Mouse (Mus musculus) gastrocnemius, adult 18-20 months (tissue): ENCODE measurements around the gene Ate1. TPM values are rescaled to one million over a fixed set of nuclear protein-coding genes. Genes with fewer than 3 reads are reported as not detected.
"Not testable (repeated sequence)": the region's sequence is repeated elsewhere in the genome, so short reads cannot be mapped to it uniquely, and the experiment has no call there.

ENCODE experiments used
- DNase-seq: peaks from one replicate; pipeline ENCODE4 v3.0.0; 2021; ENCODE audit warnings: low spot score
- total RNA-seq, 2 experiments: library from RNA; stranded (reverse); gene quantifications; 2 replicates each; pipeline ENCODE4 v1.2.3; 2021

Gene Ate1
- total RNA-seq, 2 experiments from 2014 or later = 37.1 to 39.8 TPM

DNA sequence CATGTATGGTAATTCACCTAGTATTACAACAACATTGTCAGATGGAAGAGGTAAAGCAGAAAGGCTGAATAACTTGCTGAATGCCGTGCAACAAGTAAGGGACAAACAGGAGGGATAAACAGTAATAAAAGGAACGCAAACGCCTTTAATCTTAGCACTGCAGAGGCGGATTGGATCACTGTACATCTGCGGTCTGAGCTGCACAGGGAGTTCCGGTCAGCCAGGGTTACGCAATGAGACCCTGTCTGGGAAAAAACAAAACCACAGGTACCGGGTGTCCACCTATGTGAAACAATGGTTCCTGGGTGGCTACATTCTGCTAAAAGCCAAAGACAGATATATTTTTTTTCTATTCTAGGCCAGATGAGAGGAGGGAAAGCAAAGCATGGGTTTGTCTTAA, 3.3 kb upstream of the Ate1 start:
- no peak for DNase-seq

DNA sequence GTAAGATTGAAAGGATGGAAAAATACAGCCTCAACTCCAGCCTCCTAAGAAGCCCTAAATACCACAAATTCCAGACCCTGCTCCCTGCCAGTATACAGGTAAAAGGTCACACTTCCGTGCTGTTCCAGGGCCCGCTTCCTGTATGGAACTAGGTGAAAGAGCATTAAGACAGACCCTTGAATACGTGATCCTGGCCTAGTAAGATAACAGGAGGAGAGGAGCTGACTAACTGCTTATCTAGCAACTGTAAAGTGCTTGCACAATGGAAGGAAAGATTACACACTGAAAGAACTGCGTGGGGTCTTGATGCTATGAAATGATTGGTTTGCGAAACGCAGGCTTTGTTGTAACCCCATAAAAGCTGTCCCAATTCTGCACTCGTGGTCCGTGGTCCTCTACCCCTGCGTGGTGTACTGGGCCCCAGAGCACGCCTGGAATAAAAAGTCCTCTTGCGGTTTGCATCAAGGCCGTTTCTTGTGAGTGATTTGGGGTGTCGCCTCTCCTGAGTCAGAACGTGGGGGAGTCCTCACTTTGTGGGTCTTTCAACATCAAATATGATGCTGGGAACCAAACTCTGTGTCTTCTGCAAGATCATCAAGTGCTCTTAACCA, 748 bp upstream of the Ate1 start:
- no peak for DNase-seq

DNA sequence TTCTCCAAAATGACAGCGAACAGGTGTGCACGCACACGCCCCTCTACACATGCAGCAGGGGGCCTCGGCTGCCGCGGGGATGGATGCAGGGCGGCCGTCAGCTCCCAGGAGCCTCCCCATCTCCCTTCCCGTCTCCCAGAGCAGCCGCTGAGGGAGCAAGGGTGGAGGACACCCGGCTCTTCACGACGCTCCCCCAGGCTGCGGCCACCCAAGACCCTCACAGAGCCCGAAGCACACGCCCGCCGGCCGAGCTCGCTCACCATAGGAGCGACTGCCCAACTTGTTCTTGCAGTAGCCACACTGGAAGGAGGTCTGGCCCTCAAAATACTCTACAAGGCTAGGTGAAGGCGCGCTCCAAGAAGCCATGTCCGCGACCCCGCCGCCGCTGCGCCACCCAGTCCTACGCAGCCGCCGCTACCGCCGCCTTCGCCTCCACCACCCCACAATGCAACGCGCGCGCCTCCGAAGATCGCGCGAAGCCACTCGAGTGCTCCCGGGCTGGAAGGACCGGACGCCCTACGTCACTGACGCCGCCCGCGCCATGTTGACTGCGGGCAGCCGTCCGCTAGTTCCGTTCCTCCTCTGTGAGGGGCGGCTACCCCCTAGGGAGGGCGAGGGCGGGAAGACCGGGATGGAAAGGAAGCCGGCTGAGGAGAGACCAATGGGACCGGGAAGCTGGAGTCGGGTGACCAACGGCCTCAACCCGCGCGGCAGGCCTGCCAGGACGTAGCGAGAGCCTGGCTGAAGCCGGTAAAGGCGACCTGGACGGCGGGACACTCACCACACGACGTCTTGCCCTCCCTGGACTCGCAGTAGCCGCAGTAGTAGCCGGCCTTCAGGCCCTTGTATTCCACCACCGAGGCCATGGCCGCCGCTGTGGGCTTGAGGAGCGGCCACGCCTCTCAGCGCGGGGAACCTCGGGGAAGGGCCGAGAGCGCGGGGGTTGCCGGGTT, 797 bp downstream of the Ate1 start:
- peak; percentile 98 for DNase-seq

GRCm38 (mm10) chr7:130518213-130519095, 1.7 kb downstream of the Ate1 start:
- no peak for DNase-seq

DNA sequence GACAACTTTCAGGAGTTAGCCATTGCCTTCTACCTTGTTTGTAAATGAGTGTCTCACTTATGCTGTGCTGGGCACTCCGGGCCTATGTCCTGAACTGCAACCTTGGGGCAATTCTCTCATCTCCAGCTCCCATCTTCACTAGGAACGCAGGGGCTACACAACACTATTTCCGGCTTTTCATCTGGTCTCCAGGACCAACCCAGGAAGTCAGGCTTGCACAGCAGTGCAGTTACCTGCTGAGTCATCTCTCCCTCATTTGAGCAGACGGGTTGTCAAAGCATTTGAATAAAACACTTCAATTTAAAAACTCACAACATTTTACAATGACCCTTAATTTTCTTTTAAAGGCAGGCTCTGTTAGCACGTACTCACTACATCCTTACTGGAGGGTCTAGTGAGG, 9.9 kb downstream of the Ate1 start:
- DNase-seq = no peak

GRCm38 (mm10) chr7:130503006-130503405, 17.2 kb downstream of the Ate1 start:
- peak; percentile 58 for DNase-seq

DNA sequence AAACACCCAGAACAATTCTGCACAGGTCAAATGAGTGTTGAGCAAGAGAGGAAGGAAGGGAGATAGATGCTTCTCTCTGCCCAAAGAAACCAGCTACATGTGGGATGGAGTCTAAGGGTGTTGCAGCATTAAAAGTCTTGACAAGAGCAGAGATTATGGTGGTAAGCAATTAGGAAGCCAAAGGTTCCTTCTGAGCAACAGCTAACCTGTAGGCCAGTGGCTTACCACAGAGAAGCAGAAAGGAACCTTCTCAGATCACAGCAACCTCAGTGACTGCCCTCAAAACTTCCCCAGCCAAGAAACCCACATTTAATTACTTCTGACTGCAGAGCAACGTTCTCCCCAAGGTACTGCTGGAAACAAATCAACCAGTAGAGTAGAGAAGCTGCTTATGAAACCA, 18.7 kb downstream of the Ate1 start:
- no peak for DNase-seq

DNA sequence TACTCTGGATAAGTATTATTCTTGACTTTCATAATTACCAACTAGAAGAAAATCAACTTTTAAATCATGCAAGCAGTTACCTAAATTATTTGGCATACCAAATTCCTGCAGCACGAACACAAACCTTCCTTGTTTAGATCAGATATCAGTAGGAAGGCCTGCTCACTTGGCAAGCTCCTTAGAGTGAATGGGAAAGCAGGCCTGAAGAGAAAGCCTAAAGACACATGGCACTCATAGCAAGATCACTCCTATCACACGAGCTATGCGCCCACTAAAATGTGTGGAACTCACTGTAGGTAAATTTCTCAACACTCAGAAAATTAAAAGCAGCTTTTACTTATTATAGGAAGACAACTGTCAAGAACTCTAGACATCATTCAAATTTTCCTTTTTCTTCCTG, 26.8 kb downstream of the Ate1 start:
- no peak for DNase-seq

GRCm38 (mm10) chr7:130492026-130492425, 28.1 kb downstream of the Ate1 start:
- DNase-seq = no peak

DNA sequence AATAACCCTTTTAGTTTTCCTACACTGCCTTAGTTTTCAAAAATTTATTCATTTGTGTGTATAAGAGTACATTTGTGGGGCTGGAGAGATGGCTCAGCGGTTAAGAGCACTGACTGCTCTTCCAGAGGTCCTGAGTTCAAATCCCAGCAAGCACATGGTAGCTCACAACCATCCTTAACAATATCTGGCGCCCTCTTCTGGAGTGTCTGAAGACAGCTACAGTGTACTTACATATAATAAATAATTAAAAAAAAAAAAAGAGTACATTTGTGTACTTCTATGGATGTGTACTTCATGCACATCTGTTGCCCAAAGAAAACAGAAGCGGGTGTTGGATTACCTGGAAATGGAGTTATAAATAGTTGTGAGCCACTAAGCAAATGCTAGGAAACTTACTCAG, 41.2 kb downstream of the Ate1 start:
- not testable (repeated sequence) for DNase-seq

- peak; percentile 47 for DNase-seq
Measured at GRCm38 (mm10) chr7:130475970-130476369, 44.2 kb downstream of the Ate1 start.

GRCm38 (mm10) chr7:130473881-130474280, 46.3 kb downstream of the Ate1 start:
- DNase-seq = no peak

GRCm38 (mm10) chr7:130472683-130473082, 47.5 kb downstream of the Ate1 start:
- no peak for DNase-seq

GRCm38 (mm10) chr7:130471045-130471444, 49.1 kb downstream of the Ate1 start:
- no peak for DNase-seq

DNA sequence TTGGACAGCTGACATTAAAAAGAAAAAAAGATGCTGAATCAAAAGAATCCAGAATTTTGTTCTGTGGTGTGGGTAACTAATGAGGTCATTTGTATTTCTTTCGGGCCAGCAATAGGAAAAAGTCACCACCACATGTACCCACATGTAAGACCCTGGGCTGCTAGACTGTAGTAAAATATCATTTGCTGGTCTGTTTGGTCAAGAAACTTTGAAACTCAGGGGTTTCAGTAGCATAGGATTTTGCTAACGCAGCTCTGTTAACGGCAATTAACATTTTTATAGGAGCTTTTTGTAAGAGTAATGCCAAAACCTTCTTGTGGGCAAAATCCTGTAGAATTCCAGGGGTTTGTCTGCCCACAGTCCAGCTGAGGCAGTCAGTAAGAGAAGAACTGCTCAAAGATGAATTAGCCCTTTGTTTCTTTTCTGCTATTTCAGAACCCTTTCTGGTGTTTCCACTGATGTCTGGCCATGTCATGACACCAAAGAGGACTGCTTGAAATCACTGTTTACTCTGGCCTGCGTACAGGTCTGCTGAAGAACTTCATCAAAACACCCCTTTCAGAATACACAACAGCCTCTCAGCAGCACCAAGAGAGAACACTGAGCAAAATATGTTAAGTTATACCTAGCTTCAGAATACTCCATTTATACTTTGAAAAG, 64.5 kb downstream of the Ate1 start:
- DNase-seq = no peak

- no peak for DNase-seq
Measured at GRCm38 (mm10) chr7:130454226-130454625, 65.9 kb downstream of the Ate1 start.

DNA sequence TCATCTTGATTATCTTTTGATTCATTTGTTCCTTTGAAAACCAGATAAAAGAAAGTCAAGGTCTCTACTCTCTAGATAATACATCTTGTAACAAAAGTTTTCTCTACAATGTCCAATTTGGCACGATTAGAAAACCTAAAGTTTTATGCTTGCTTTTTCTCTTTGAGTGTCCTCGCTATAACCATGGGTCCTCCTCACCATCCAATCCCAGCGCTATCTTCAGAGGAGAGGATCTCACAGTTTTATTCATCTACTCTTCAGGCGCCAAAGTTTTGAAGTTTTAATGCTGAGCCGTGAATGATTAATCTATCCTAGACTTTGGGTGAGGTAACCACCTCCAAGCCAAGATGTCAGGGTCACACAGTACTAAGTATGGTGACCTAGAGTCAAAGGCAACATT, 84.4 kb downstream of the Ate1 start:
- no peak for DNase-seq

DNA sequence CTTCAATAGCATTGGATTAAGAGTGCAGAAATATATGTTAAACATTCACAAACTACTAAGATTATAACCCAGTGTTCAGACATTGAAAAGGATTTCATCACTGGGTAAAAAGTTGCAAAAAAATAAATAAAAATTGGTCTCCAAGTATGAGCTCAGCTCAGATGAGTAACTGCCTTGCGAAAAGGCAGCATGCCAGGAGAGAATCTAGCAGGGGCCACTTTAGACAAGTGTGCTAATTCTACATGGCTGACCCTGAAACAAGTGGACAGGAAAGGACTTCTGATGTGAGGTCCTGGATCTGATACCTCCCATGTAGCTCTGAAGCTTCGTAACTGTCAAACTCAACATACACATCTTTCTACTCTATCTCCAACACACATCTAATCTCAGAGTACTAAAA, 88.0 kb downstream of the Ate1 start:
- peak; percentile 12 for DNase-seq

GRCm38 (mm10) chr7:130426586-130426985, 93.6 kb downstream of the Ate1 start:
- DNase-seq = no peak

DNA sequence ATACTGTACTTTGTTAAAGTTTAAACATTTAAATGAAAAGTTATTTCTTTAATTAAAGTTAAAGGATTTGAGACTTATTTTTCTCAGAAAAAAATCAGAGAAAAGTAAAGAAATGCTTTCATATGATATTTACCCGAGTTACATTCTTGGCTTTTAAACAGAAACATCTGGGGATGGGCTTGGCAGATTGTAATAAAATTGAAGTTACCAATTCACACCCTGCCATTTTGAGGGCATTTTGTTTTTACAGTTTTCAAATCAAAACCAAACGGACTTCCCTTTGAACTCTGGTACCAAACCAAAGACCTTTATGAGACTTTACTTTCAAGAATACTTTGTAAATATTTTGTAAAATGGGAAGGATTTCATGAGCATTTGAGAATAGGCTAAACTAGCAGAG, 94.2 kb downstream of the Ate1 start:
- no peak for DNase-seq

DNA sequence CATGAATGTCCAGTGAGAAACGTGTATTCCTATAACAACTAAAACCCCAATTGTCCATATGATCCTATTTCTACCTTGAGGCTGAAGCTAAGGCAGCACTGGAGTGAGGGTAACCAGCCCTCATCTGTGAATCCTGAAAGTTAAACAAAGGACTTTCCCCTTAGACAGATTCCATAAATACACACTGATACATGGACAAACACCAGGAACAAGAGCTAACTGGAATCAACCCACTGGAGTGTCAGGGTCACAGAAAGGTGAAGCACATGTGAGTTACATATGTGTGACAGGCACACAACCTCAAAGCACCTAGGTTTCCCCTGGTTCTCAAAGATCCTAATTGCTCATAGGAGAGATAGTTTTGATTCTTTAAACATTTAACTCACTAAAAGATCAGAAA, 100.2 kb downstream of the Ate1 start:
- no peak for DNase-seq
